Mouse (Mus musculus) liver, embryonic 14.5 days (tissue): ENCODE measurements around the gene Ssu2.

ENCODE experiments used
- CTCF ChIP-seq: IDR thresholded peaks from 2 replicates; pipeline ENCODE4 v1.5.1; 2016; ENCODE audit warnings: antibody characterized with exemption, low read depth, control low read depth
- EP300 ChIP-seq: IDR thresholded peaks from 2 replicates; pipeline ENCODE4 v1.6.1; 2016; ENCODE audit warnings: antibody characterized with exemption, low read depth

DNA sequence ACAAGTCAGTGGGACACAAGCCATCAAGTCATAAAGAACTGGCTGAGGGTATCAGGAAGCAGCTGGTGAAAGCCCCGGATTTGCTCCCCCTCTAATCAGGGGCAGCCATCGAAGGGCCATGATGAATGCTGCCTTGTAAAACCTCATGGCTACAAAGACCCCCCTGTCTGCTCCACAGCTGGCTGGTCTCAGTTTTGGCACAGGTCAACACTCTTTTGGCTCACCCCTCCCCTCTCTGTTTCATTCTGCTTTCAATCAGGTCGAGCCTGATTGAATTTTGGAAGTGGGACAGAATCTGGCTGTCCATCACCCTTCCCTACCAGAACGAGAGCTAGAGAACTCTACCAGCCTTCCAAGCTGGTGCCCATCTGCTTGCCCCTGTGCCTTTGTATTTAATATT lies 76.4 kb downstream of the Ssu2 start:
- TF ChIP-seq EP300, result no peak
- no peak for TF ChIP-seq CTCF
